Mouse (Mus musculus) myocyte (in vitro differentiated cells): ENCODE results near the gene Lmna. TPM values are rescaled to one million over a fixed set of nuclear protein-coding genes. Genes with fewer than 3 reads are reported as not detected.

Source experiments
- H3K27me3 ChIP-seq: one replicate; pipeline ENCODE4 v1.6.1; 2011; ENCODE audit not compliant: control insufficient read depth, insufficient read depth, insufficient read length
- H3K36me3 ChIP-seq: one replicate; pipeline ENCODE4 v1.6.1; 2011; ENCODE audit not compliant: control insufficient read depth, insufficient read depth
- H3K4me2 ChIP-seq: one replicate; pipeline ENCODE4 v1.6.1; 2011; ENCODE audit warnings: low read depth, control low read depth
- H3K4me3 ChIP-seq: one replicate; pipeline ENCODE4 v1.5.1; 2011; ENCODE audit warnings: mild to moderate bottlenecking, control low read depth, moderate library complexity
- H3K79me2 ChIP-seq: one replicate; pipeline ENCODE4 v1.6.1; 2011; ENCODE audit not compliant: control insufficient read depth, insufficient read depth
- H3ac ChIP-seq: one replicate; pipeline ENCODE4 v1.6.1; 2011; ENCODE audit not compliant: control insufficient read depth, insufficient read length
- CEBPB ChIP-seq: IDR thresholded peaks from 2 replicates; pipeline ENCODE4 v1.6.1; 2011; ENCODE audit warnings: mild to moderate bottlenecking, moderate library complexity; ENCODE audit not compliant: poor library complexity, insufficient read depth, severe bottlenecking
- E2F4 ChIP-seq: IDR thresholded peaks from one replicate; pipeline ENCODE4 v1.6.1; 2011; ENCODE audit warnings: mild to moderate bottlenecking, control low read depth, moderate library complexity; ENCODE audit not compliant: insufficient read depth
- MAX ChIP-seq: IDR thresholded peaks from one replicate; pipeline ENCODE4 v1.6.1; 2011; ENCODE audit warnings: low read depth, mild to moderate bottlenecking, control low read depth
- MYOD1 ChIP-seq, 3 experiments: IDR thresholded peaks; one replicate each; pipeline ENCODE4 v1.6.1; 2011; ENCODE audit warnings: control low read depth in 2 of 3, low read depth in 2 of 3, mild to moderate bottlenecking in 2 of 3, moderate library complexity in 1 of 3; ENCODE audit not compliant: insufficient read length in 2 of 3, control insufficient read depth in 1 of 3
- MYOG ChIP-seq, 3 experiments: IDR thresholded peaks; one replicate each; pipeline ENCODE4 v1.6.1; 2011; ENCODE audit warnings: control low read depth in 2 of 3, low read depth in 2 of 3, mild to moderate bottlenecking in 2 of 3; ENCODE audit not compliant: insufficient read length in 2 of 3, control insufficient read depth in 1 of 3, insufficient read depth in 1 of 3
- POLR2A ChIP-seq: IDR thresholded peaks from one replicate; pipeline ENCODE4 v1.6.1; 2011; ENCODE audit warnings: low read depth, mild to moderate bottlenecking, control low read depth, moderate library complexity; ENCODE audit not compliant: insufficient read length
- POLR2AphosphoS2 ChIP-seq: IDR thresholded peaks from one replicate; pipeline ENCODE4 v1.6.1; 2011; ENCODE audit warnings: low read depth, control low read depth; ENCODE audit not compliant: insufficient read length
- REST ChIP-seq: IDR thresholded peaks from one replicate; pipeline ENCODE4 v1.6.1; 2011; ENCODE audit warnings: mild to moderate bottlenecking, control low read depth, moderate library complexity; ENCODE audit not compliant: insufficient read depth, insufficient read length
- SRF ChIP-seq: IDR thresholded peaks from one replicate; pipeline ENCODE4 v1.6.1; 2011; ENCODE audit warnings: low read depth; ENCODE audit not compliant: control insufficient read depth, insufficient read length
- TCF12 ChIP-seq: IDR thresholded peaks from one replicate; pipeline ENCODE4 v1.6.1; 2011; ENCODE audit warnings: mild to moderate bottlenecking, control low read depth; ENCODE audit not compliant: poor library complexity, insufficient read depth, severe bottlenecking
- TCF3 ChIP-seq: IDR thresholded peaks from one replicate; pipeline ENCODE4 v1.6.1; 2011; ENCODE audit warnings: low read depth, control low read depth; ENCODE audit not compliant: insufficient read length
- USF1 ChIP-seq: IDR thresholded peaks from one replicate; pipeline ENCODE4 v1.6.1; 2011; ENCODE audit warnings: low read depth, mild to moderate bottlenecking, control low read depth, moderate library complexity
- polyA plus RNA-seq: library from polyadenylated mRNA; unstranded; fragments of >200 nt; fragmentation: generic; extraction: Trizol; gene quantifications from one replicate; pipeline ENCODE4 v1.2.1, GENCODE M21; 2012; ENCODE audit warnings: missing spikeins

The Lmna gene
- polyA plus RNA-seq, 1 experiment: 954 TPM

GRCm38 (mm10) chr3:88483621-88484020, 26.1 kb downstream of the Lmna start:
- no peak overlapping the region for H3K4me2 ChIP-seq
- no peak overlapping the region for H3ac ChIP-seq
- H3K79me2 ChIP-seq: peaks cover 33% of the 10 kb centered on the region
- peaks cover 68% of the 10 kb centered on the region for H3K36me3 ChIP-seq
- H3K27me3 ChIP-seq: no peaks in the 10 kb centered on the region
- no peak overlapping the region for H3K4me3 ChIP-seq
- TF ChIP-seq POLR2AphosphoS2: peak; percentile 43
- no peak for TF ChIP-seq MYOD1 (IDR thresholded peaks at IDR 0.05; ENCODE audit: control insufficient read depth in 1 of 3, insufficient read length in 2 of 3, low read depth in 2 of 3)
- TF ChIP-seq POLR2A: peak; percentile 18

DNA sequence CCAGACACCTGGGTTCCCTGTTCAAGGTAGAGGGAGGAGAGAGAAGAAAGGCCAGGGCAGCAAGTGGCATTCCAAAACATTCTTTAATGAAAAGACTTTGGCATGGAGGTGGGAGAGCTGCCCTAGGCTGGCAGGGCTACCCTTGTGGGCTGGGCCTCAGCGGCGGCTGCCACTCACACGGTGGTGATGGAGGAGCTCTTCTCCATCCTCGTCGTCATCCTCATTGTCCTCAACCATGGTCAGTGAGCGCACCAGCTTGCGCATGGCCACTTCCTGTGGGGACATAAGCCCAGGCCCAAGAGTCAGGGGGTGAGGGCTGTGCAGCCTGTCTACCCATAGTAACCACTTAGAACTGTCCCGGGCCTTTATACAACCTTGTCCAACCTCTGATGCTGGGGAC, 26.6 kb downstream of the Lmna start:
- H3K27me3 ChIP-seq: no peaks in the 10 kb centered on the region
- H3K79me2 ChIP-seq: peaks cover 31% of the 10 kb centered on the region
- H3K36me3 ChIP-seq: peaks cover 68% of the 10 kb centered on the region

GRCm38 (mm10) chr3:88482336-88482735, 27.4 kb downstream of the Lmna start:
- TF ChIP-seq SRF: no peak
- TF ChIP-seq E2F4: no peak
- no peak for TF ChIP-seq POLR2AphosphoS2
- no peak for TF ChIP-seq USF1
- TF ChIP-seq TCF3: no peak
- TF ChIP-seq POLR2A: no peak
- TF ChIP-seq TCF12: no peak
- no peak for TF ChIP-seq MYOD1 (IDR thresholded peaks at IDR 0.05; ENCODE audit: control insufficient read depth in 1 of 3, insufficient read length in 2 of 3, low read depth in 2 of 3)
- TF ChIP-seq MAX: no peak
- TF ChIP-seq MYOG (IDR thresholded peaks at IDR 0.05; ENCODE audit: control insufficient read depth in 1 of 3, insufficient read depth in 1 of 3, insufficient read length in 2 of 3, low read depth in 2 of 3): no peak
- TF ChIP-seq REST: no peak
- no peak for TF ChIP-seq CEBPB
- H3K4me2 ChIP-seq: no peak overlapping the region
- H3K36me3 ChIP-seq: peaks cover 60% of the 10 kb centered on the region
- no peak overlapping the region for H3ac ChIP-seq
- H3K27me3 ChIP-seq: no peaks in the 10 kb centered on the region
- H3K79me2 ChIP-seq: peaks cover 23% of the 10 kb centered on the region
- H3K4me3 ChIP-seq: no peak overlapping the region

More for the DNA sequence above, 26.6 kb downstream of the Lmna start:
- Histone ChIP-seq H3K4me2 (no peak overlapping the region), H3ac (no peak overlapping the region), H3K4me3 (no peak overlapping the region)
- no peak for TF ChIP-seq E2F4
- peak; percentile 4 for TF ChIP-seq POLR2A
- TF ChIP-seq SRF: no peak
- TF ChIP-seq TCF12: no peak
- no peak for TF ChIP-seq USF1
- TF ChIP-seq CEBPB: no peak
- peak; percentile 43 for TF ChIP-seq POLR2AphosphoS2
- no peak for TF ChIP-seq MAX
- no peak for TF ChIP-seq MYOD1 (IDR thresholded peaks at IDR 0.05; ENCODE audit: control insufficient read depth in 1 of 3, insufficient read length in 2 of 3, low read depth in 2 of 3)
- no peak for TF ChIP-seq REST
- TF ChIP-seq MYOG (IDR thresholded peaks at IDR 0.05; ENCODE audit: control insufficient read depth in 1 of 3, insufficient read depth in 1 of 3, insufficient read length in 2 of 3, low read depth in 2 of 3): no peak
- no peak for TF ChIP-seq TCF3

DNA sequence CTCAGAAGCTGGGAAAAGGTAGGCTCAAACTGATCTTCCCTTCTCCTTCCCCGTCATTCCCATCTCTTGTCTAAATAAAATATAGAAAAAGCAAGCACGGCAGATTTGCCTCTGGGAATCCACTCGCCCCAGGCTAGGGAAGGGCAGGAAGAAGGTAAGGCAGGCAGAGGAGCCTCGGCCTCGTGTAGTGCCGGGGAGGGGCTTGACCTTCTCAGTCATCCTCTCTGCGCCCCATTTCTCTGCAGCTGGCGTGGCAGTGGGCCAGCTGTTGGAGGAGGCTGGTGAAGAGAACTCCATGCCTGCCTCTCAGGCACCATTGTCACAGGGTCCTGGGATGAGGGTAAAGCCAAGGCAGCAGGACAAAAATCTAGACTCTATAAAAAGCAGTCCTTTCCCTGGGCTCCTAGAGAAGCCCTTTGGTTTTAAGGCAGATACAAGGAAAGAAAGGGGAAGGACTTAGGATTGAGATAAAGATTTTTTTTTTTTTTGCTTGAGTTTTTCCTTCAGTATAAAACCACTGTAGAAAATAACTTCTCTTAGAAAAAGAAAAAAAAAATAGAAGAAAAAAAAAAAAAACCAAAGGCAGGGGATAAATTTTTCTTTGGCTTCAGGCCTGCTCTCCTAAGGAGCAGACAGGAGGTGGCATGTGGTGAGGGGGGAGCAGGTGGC, 28.2 kb downstream of the Lmna start:
- H3ac ChIP-seq: no peak overlapping the region
- no peaks in the 10 kb centered on the region for H3K27me3 ChIP-seq
- no peak overlapping the region for H3K4me2 ChIP-seq
- H3K79me2 ChIP-seq: peaks cover 14% of the 10 kb centered on the region
- peaks cover 52% of the 10 kb centered on the region for H3K36me3 ChIP-seq
- TF ChIP-seq USF1 (no peak), POLR2AphosphoS2 (peak; percentile 63)
- H3K4me3 ChIP-seq: no peak overlapping the region

DNA sequence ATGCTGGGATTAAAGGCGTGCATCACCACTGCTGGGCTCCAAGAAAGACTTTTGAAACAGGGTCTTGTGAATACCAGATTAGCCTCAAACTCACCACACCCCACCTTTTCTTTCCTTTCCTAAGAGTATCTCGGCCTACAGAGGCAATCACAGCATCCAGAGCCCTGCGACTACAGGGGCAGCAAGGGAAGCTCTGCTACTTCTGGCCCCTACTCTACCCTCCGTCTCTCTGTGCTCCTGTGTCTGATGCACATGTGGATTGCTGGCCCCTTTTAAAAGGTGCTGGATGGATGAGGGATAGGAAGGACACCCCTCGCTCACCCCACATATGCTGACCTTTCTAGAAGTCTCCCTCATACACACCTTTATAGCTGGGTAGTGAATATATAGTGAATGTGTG, 29.1 kb downstream of the Lmna start:
- TF ChIP-seq POLR2A (no peak), TCF3 (no peak), CEBPB (no peak), REST (no peak), POLR2AphosphoS2 (peak; percentile 56)
- Histone ChIP-seq H3K4me2 (no peak overlapping the region), H3K27me3 (no peaks in the 10 kb centered on the region), H3ac (no peak overlapping the region), H3K79me2 (peaks cover 7% of the 10 kb centered on the region), H3K4me3 (no peak overlapping the region), H3K36me3 (peaks cover 45% of the 10 kb centered on the region)

DNA sequence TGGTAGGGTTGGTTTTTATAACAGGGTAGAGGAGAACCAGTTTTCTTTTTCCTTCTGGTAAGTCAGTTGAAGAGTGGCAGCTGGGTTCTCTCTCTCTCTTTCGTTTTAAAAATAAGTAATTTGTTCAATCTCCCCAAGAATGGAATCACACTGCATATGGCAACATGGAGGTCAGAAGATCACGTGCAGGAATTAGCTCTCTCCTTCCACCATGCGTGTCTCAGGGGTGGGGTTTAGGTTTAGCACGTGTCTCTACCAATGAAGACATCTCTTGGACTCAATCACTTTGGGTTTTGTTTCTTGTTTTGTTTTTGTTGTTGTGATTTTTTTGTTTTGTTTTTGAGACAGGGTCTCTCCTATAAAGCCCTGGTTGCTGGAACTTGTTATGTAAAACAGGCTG, 29.9 kb downstream of the Lmna start:
- TF ChIP-seq POLR2AphosphoS2 (peak; percentile 84), CEBPB (no peak), TCF3 (no peak), SRF (no peak)
- Histone ChIP-seq H3K27me3 (no peaks in the 10 kb centered on the region), H3K79me2 (peaks cover 6% of the 10 kb centered on the region), H3K4me2 (no peak overlapping the region), H3K36me3 (peaks cover 37% of the 10 kb centered on the region), H3ac (no peak overlapping the region), H3K4me3 (no peak overlapping the region)
